Mouse (Mus musculus) adrenal gland, adult 8-10 months (tissue): Measurements from ENCODE around the gene Psmd4. TPM values are rescaled to one million over a fixed set of nuclear protein-coding genes. Genes with fewer than 3 reads are reported as not detected.

Experiments
- microRNA-seq, 2 experiments: library from miRNA; unstranded; fragments of <30 nt; microRNA quantifications; one replicate each; pipeline ENCODE4 v1.2.0; 2022
- total RNA-seq, 4 experiments: library from RNA; stranded (reverse); gene quantifications; 2 replicates each; pipeline ENCODE4 v1.2.4; 2022

Gene Psmd4
- total RNA-seq, 4 experiments from 2014 or later, result 219 to 265 (median 258) TPM

Small RNA genes within 50 kb of the gene (microRNA-seq; reads per million reads assigned to microRNA genes)
- gene Mir7013, result 3.0 to 4.5 reads per million in 2 experiments

Other genes starting within 250 kb of the Psmd4 start
- 10 to 100 TPM; 28.7 to 61.2 (median 44.1) TPM for gene Pogz, start 205.0 kb downstream of the Psmd4 start, total RNA-seq
- 100 to 1,000 TPM; 313 to 362 (median 341) TPM for gene Psmb4, start 155.7 kb downstream of the Psmd4 start, total RNA-seq
- 10 to 100 TPM; 43.1 to 69.2 (median 57.5) TPM for gene Selenbp1, start 109.6 kb downstream of the Psmd4 start, total RNA-seq
- gene Rfx5, start 88.5 kb downstream of the Psmd4 start, total RNA-seq, result 10 to 100 TPM; 27.2 to 56.5 (median 40.3) TPM
- 10 to 100 TPM; 59.3 to 87.5 (median 74.9) TPM for gene Pi4kb, start 67.9 kb downstream of the Psmd4 start, total RNA-seq
- gene Zfp687, start 27.2 kb downstream of the Psmd4 start, total RNA-seq, result 10 to 100 TPM; 33.8 to 57.6 (median 46.8) TPM
- 10 to 100 TPM; 47.4 to 69.4 (median 54.9) TPM for gene Pip5k1a, start 64.3 kb upstream of the Psmd4 start, total RNA-seq
- 10 to 100 TPM; 54.8 to 72.9 (median 63.4) TPM for gene Vps72, start 68.4 kb upstream of the Psmd4 start, total RNA-seq
- gene Tmod4, start 81.9 kb upstream of the Psmd4 start, total RNA-seq, result 1 to 10 TPM in 1 of 4 experiments, under 1 TPM in 1, not detected in 2; 0.56 to 1.5 TPM
- 10 to 100 TPM; 30.8 to 58.2 (median 43.5) TPM for gene Scnm1, start 91.4 kb upstream of the Psmd4 start, total RNA-seq
- gene Lysmd1, start 91.5 kb upstream of the Psmd4 start, total RNA-seq, result 10 to 100 TPM in 3 of 4 experiments, 1 to 10 TPM in 1; 8.4 to 11.4 (median 10.4) TPM
- gene Tnfaip8l2, start 99.7 kb upstream of the Psmd4 start, total RNA-seq, result 1 to 10 TPM; 1.8 to 5.0 (median 3.2) TPM
- 10 to 100 TPM in 2 of 4 experiments, 1 to 10 TPM in 2; 4.0 to 13.1 (median 8.0) TPM for gene Sema6c, start 117.8 kb upstream of the Psmd4 start, total RNA-seq
- gene Gabpb2, start 175.3 kb upstream of the Psmd4 start, total RNA-seq, result 10 to 100 TPM; 21.4 to 40.8 (median 28.2) TPM
- gene Cdc42se1, start 186.1 kb upstream of the Psmd4 start, total RNA-seq, result 100 to 1,000 TPM in 2 of 4 experiments, 10 to 100 TPM in 2; 81.4 to 119 (median 97.4) TPM
- 1 to 10 TPM; 6.6 to 7.1 (median 6.8) TPM for gene Mllt11, start 189.6 kb upstream of the Psmd4 start, total RNA-seq
- under 1 TPM in 1 of 4 experiments, not detected in 3; 0.19 TPM for gene Gm128, start 199.0 kb upstream of the Psmd4 start, total RNA-seq
- gene Bnipl, start 208.6 kb upstream of the Psmd4 start, total RNA-seq, result under 1 TPM in 1 of 4 experiments, not detected in 3; 0.75 TPM
- 100 to 1,000 TPM; 127 to 191 (median 150) TPM for gene Mindy1, start 238.7 kb upstream of the Psmd4 start, total RNA-seq
- 10 to 100 TPM; 26.8 to 34.8 (median 31.7) TPM for gene Prune1, start 239.5 kb upstream of the Psmd4 start, total RNA-seq